Mouse (Mus musculus) olfactory bulb, adult 2 months (tissue): ENCODE data around the gene Ttc24. TPM values are rescaled to one million over a fixed set of nuclear protein-coding genes. Genes with fewer than 3 reads are reported as not detected.

ENCODE experiments used
- H3K27ac ChIP-seq: fragments of 200-500 bp; 2 replicates; pipeline ENCODE4 v1.5.1; 2012; ENCODE audit warnings: low read depth, low read length; ENCODE audit not compliant: insufficient read depth
- H3K4me1 ChIP-seq: fragments of 200-500 bp; 2 replicates; pipeline ENCODE4 v1.6.1; 2012; ENCODE audit warnings: low read length; ENCODE audit not compliant: control insufficient read depth, insufficient read depth
- H3K4me3 ChIP-seq: fragments of 200-500 bp; 2 replicates; pipeline ENCODE4 v1.5.1; 2012; ENCODE audit warnings: mild to moderate bottlenecking, low read depth, low read length, moderate library complexity; ENCODE audit not compliant: insufficient read depth
- CTCF ChIP-seq: fragments of 200-500 bp; IDR thresholded peaks from 2 replicates; pipeline ENCODE4 v1.5.1; 2012; ENCODE audit warnings: low read depth, mild to moderate bottlenecking, low read length, moderate library complexity; ENCODE audit not compliant: insufficient read depth
- POLR2A ChIP-seq: fragments of 200-500 bp; IDR thresholded peaks from 2 replicates; pipeline ENCODE4 v1.6.1; 2012; ENCODE audit warnings: mild to moderate bottlenecking, low read depth, low read length, moderate library complexity; ENCODE audit not compliant: insufficient read depth
- WGBS: fragments of 180-500 bp; shearing (Covaris S2); methylation state at CpG from one replicate; pipeline ENCODE4 v1.1.7; 2018; 5-methylcytosine and 5-hydroxymethylcytosine counted together
- polyA plus RNA-seq: library from polyadenylated mRNA; stranded (reverse); fragments of >200 nt; gene quantifications from 2 replicates; pipeline ENCODE4 v1.2.4, GENCODE M21; 2012; ENCODE audit warnings: low replicate concordance; ENCODE audit not compliant: missing spikeins, insufficient read depth, insufficient read length

The Ttc24 gene
- not detected in 2 replicates for polyA plus RNA-seq

GRCm38 (mm10) chr3:88078204-88078603, at the start of gene Ttc24:
Gene Ttc24, minus strand, starts transcription at chr3:88078304.
- 78% methylated on average over 4 of the region's 4 CpGs for WGBS
- TF ChIP-seq CTCF (no peak), POLR2A (no peak)

GRCm38 (mm10) chr3:88127636-88128035, 49.5 kb upstream of the Ttc24 start:
- H3K27ac ChIP-seq, result no peak overlapping the region
- no peaks in the 10 kb centered on the region; the same call in 1 of the 2 replicates for H3K4me1 ChIP-seq
- no peak overlapping the region for H3K4me3 ChIP-seq
- WGBS, result 48% methylated on average over 3 of the region's 3 CpGs
- no peak for TF ChIP-seq POLR2A
- no peak for TF ChIP-seq CTCF

More at GRCm38 (mm10) chr3:88078204-88078603, at the start of gene Ttc24:
- Histone ChIP-seq H3K4me3 (no peak within 1 kb of the TSS), H3K27ac (no peak within 1 kb of the TSS), H3K4me1 (peaks cover 4% of the 10 kb centered on the region)

- H3K27ac ChIP-seq, result no peak overlapping the region
- TF ChIP-seq CTCF (no peak), POLR2A (no peak)
- 91% methylated on average over 7 of the region's 7 CpGs for WGBS
Observed at GRCm38 (mm10) chr3:88126181-88126580, 48.1 kb upstream of the Ttc24 start.

GRCm38 (mm10) chr3:88125195-88125594, 47.1 kb upstream of the Ttc24 start:
- 78% methylated on average over 4 of the region's 4 CpGs for WGBS
- TF ChIP-seq POLR2A (no peak), CTCF (no peak)

More at GRCm38 (mm10) chr3:88126181-88126580, 48.1 kb upstream of the Ttc24 start:
- H3K4me3 ChIP-seq, result no peak overlapping the region
- peaks cover 3% of the 10 kb centered on the region for H3K4me1 ChIP-seq

GRCm38 (mm10) chr3:88121164-88122131, 43.3 kb upstream of the Ttc24 start:
- WGBS, result 70% methylated on average over 14 of the region's 14 CpGs
- Histone ChIP-seq H3K4me1 (peaks cover 6% of the 10 kb centered on the region), H3K27ac (no peak overlapping the region), H3K4me3 (no peak overlapping the region)
- no peak for TF ChIP-seq POLR2A
- no peak for TF ChIP-seq CTCF

More at GRCm38 (mm10) chr3:88125195-88125594, 47.1 kb upstream of the Ttc24 start:
- Histone ChIP-seq H3K4me1 (peaks cover 6% of the 10 kb centered on the region), H3K4me3 (no peak overlapping the region), H3K27ac (no peak overlapping the region)

- 88% methylated on average over 19 of the region's 19 CpGs for WGBS
- TF ChIP-seq CTCF (no peak), POLR2A (no peak)
Observed at GRCm38 (mm10) chr3:88120117-88120651, 42.1 kb upstream of the Ttc24 start.

GRCm38 (mm10) chr3:88114396-88114795, 36.3 kb upstream of the Ttc24 start:
- no peak for TF ChIP-seq POLR2A
- no peak for TF ChIP-seq CTCF
- 95% methylated on average over 12 of the region's 12 CpGs for WGBS
- Histone ChIP-seq H3K27ac (no peak overlapping the region), H3K4me1 (no peaks in the 10 kb centered on the region), H3K4me3 (no peak overlapping the region)

More at GRCm38 (mm10) chr3:88120117-88120651, 42.1 kb upstream of the Ttc24 start:
- Histone ChIP-seq H3K4me3 (no peak overlapping the region), H3K4me1 (peaks cover 6% of the 10 kb centered on the region), H3K27ac (no peak overlapping the region)

- TF ChIP-seq CTCF (no peak), POLR2A (no peak)
- WGBS, result 91% methylated on average over 6 of the region's 6 CpGs
- no peaks in the 10 kb centered on the region for H3K4me1 ChIP-seq
Observed at GRCm38 (mm10) chr3:88109126-88109525, 31.0 kb upstream of the Ttc24 start.

GRCm38 (mm10) chr3:88106126-88106525, 28.0 kb upstream of the Ttc24 start:
- WGBS, result 84% methylated on average over 4 of the region's 4 CpGs
- Histone ChIP-seq H3K4me1 (no peaks in the 10 kb centered on the region), H3K27ac (no peak overlapping the region), H3K4me3 (no peak overlapping the region)
- TF ChIP-seq CTCF (no peak), POLR2A (no peak)

More at GRCm38 (mm10) chr3:88109126-88109525, 31.0 kb upstream of the Ttc24 start:
- no peak overlapping the region for H3K4me3 ChIP-seq
- H3K27ac ChIP-seq, result no peak overlapping the region
